Mouse (Mus musculus): ENCODE data around the gene Bax. TPM values are rescaled to one million over a fixed set of nuclear protein-coding genes. Genes with fewer than 3 reads are reported as not detected.
A peak's percentile ranks its signal among the peaks of the same experiment; 100 is the strongest.

Bax gene
- total RNA-seq (2014; fragmentation: Nextera tagmentation) (68.8 and 93.1 TPM in 2 replicates), total RNA-seq (2017) (87.2 and 97.2 TPM in 2 replicates), polyA plus RNA-seq (2012) (287 and 342 TPM in 2 replicates)

DNA sequence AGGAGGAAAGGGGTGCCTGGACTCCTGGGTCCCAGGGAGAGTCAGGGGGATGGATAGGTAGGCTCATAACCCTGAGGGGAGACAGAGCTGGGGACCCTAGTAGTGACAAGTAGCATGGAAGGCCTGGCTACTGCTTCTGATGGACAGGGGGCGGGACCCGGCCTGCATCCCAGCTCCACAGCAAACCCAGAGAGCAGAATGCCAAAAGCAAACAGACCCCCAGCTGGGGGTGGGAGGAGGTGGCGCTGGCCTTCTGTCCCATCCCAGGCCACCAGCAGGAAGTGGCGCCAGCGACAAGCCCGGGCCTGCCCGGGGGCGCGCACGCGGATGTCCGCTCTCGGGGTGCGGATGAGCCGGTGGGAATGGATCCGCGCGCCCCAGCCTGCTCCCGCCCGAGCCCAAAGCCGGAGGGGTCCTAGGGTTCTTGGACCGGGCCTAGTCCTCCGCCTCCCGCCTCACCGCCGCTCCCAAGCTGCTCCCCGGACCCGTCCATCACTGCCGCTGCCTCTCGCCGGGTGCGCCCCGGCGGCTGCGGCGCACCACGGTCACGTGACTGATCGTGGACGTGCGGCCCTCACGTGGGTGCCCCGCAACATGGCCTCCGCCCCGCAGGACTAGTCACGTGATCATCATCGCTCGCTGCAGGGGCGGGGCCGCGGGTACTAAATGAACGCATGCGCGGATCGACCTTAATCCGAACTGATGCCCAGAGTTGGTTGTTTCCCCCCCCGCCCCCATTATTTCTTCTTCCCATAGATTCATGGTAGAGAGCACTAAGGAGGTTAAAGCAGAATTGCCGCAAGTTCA lies at the start of gene Bax:
Gene Bax (minus strand): TSS at position 616 of the 807 bp plus-strand sequence.
- H3K4me1 ChIP-seq (ENCODE audit: insufficient read depth, low read depth, low read length): peaks cover 54% of the 10 kb centered on the region
- ATAC-seq (ENCODE audit: extremely low read depth, insufficient number of reproducible peaks, low FRiP score, poor library complexity, severe bottlenecking): peak; percentile 36; the same call in 1 of the 2 replicates
- TF ChIP-seq POLR2AphosphoS5 (IDR thresholded peaks at IDR 0.05; ENCODE audit: insufficient replicate concordance, low read depth, low read length): no peak
- no peak for TF ChIP-seq TAL1 (conservative IDR thresholded peaks at IDR 0.05; ENCODE audit: low read depth, low read length)
- TF ChIP-seq CTCF (IDR thresholded peaks at IDR 0.05; ENCODE audit: low read depth, low read length): no peak
- no peak for TF ChIP-seq GATA1 (IDR thresholded peaks at IDR 0.05; ENCODE audit: borderline replicate concordance, low read length)
- peaks cover 43% of the 10 kb centered on the region for H3K36me3 ChIP-seq (replicated peaks)
- no peaks in the 10 kb centered on the region for H3K9me3 ChIP-seq (replicated peaks)
- peak within 1 kb of the TSS; percentile 94 for H3K4me3 ChIP-seq (ENCODE audit: low read depth, low read length)
- peak; percentile 83 for DNase-seq (ENCODE audit: low spot score)
- peaks cover 2% of the 10 kb centered on the region; the same call in 1 of the 2 replicates for H3K27me3 ChIP-seq (ENCODE audit: insufficient read depth, low read length)

- Histone ChIP-seq H3K27me3 (ENCODE audit: insufficient read depth, low read length) (no peaks in the 10 kb centered on the region), H3K4me3 (ENCODE audit: low read depth, low read length) (no peak overlapping the region), H3K36me3 (replicated peaks) (peaks cover 2% of the 10 kb centered on the region), H3K4me1 (ENCODE audit: insufficient read depth, low read depth, low read length) (peaks cover 35% of the 10 kb centered on the region), H3K9me3 (replicated peaks) (no peaks in the 10 kb centered on the region)
- DNase-seq (ENCODE audit: low spot score): no peak
- no peak for TF ChIP-seq CTCF (IDR thresholded peaks at IDR 0.05; ENCODE audit: low read depth, low read length)
- TF ChIP-seq GATA2 (IDR thresholded peaks at IDR 0.05; ENCODE audit: borderline replicate concordance, low read depth, low read length): no peak
- TF ChIP-seq POLR2AphosphoS5 (IDR thresholded peaks at IDR 0.05; ENCODE audit: insufficient replicate concordance, low read depth, low read length): no peak
- TF ChIP-seq TAL1 (conservative IDR thresholded peaks at IDR 0.05; ENCODE audit: low read depth, low read length): no peak
- no peak for TF ChIP-seq GATA1 (IDR thresholded peaks at IDR 0.05; ENCODE audit: borderline replicate concordance, low read length)
- ATAC-seq (ENCODE audit: extremely low read depth, insufficient number of reproducible peaks, low FRiP score, poor library complexity, severe bottlenecking): no peak
Observed at GRCm38 (mm10) chr7:45515436-45515835, 48.7 kb upstream of the Bax start.

DNA sequence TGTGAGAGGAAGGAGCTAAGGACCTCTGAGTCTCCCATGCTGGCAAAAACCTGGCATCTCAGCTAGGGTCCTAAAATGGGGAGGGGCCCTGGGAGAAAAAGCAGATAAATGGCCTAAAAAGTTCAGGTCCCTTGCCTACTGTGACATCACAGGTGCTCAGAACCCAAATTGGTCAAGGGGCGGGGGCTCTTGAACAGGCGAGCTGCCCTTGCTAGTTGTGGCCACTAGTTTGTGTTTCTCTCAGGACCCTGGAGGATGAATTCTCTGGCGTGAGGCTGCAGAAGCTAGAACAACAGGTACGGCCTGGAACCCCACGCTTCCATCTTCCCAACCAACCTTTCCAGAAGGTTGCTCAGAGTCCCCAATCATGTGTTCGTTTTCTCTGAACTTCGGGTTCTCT lies 47.7 kb upstream of the Bax start:
- ATAC-seq (ENCODE audit: extremely low read depth, insufficient number of reproducible peaks, low FRiP score, poor library complexity, severe bottlenecking): no peak
- TF ChIP-seq GATA1 (IDR thresholded peaks at IDR 0.05; ENCODE audit: borderline replicate concordance, low read length) (no peak), TAL1 (conservative IDR thresholded peaks at IDR 0.05; ENCODE audit: low read depth, low read length) (no peak), GATA2 (IDR thresholded peaks at IDR 0.05; ENCODE audit: borderline replicate concordance, low read depth, low read length) (no peak), POLR2AphosphoS5 (IDR thresholded peaks at IDR 0.05; ENCODE audit: insufficient replicate concordance, low read depth, low read length) (no peak), CTCF (IDR thresholded peaks at IDR 0.05; ENCODE audit: low read depth, low read length) (no peak)
- Histone ChIP-seq H3K36me3 (replicated peaks) (peaks cover 2% of the 10 kb centered on the region), H3K9me3 (replicated peaks) (no peaks in the 10 kb centered on the region), H3K4me3 (ENCODE audit: low read depth, low read length) (no peak overlapping the region), H3K4me1 (ENCODE audit: insufficient read depth, low read depth, low read length) (peaks cover 35% of the 10 kb centered on the region), H3K27me3 (ENCODE audit: insufficient read depth, low read length) (no peaks in the 10 kb centered on the region)
- DNase-seq (ENCODE audit: low spot score): no peak

- H3K27me3 ChIP-seq (ENCODE audit: insufficient read depth, low read length): no peaks in the 10 kb centered on the region
- H3K9me3 ChIP-seq (replicated peaks): no peaks in the 10 kb centered on the region
- peak within 1 kb of the TSS; percentile 85 for H3K4me3 ChIP-seq (ENCODE audit: low read depth, low read length)
- peaks cover 44% of the 10 kb centered on the region for H3K4me1 ChIP-seq (ENCODE audit: insufficient read depth, low read depth, low read length)
- TF ChIP-seq GATA2 (IDR thresholded peaks at IDR 0.05; ENCODE audit: borderline replicate concordance, low read depth, low read length) (no peak), CTCF (IDR thresholded peaks at IDR 0.05; ENCODE audit: low read depth, low read length) (no peak), TAL1 (conservative IDR thresholded peaks at IDR 0.05; ENCODE audit: low read depth, low read length) (no peak), POLR2AphosphoS5 (IDR thresholded peaks at IDR 0.05; ENCODE audit: insufficient replicate concordance, low read depth, low read length) (no peak), GATA1 (IDR thresholded peaks at IDR 0.05; ENCODE audit: borderline replicate concordance, low read length) (no peak)
- H3K36me3 ChIP-seq (replicated peaks): peaks cover 31% of the 10 kb centered on the region
- peak; percentile 74 for DNase-seq (ENCODE audit: low spot score)
- peak; percentile 85 for ATAC-seq (ENCODE audit: extremely low read depth, insufficient number of reproducible peaks, low FRiP score, poor library complexity, severe bottlenecking)
Observed at GRCm38 (mm10) chr7:45509912-45510787, 43.5 kb upstream of the Bax start, which contains the start of gene Nucb1. Gene Nucb1, minus strand, starts transcription at chr7:45510406.

- Histone ChIP-seq H3K4me3 (ENCODE audit: low read depth, low read length) (peak overlapping the region; percentile 85), H3K36me3 (replicated peaks) (peaks cover 39% of the 10 kb centered on the region), H3K27me3 (ENCODE audit: insufficient read depth, low read length) (no peaks in the 10 kb centered on the region), H3K9me3 (replicated peaks) (no peaks in the 10 kb centered on the region), H3K4me1 (ENCODE audit: insufficient read depth, low read depth, low read length) (peaks cover 43% of the 10 kb centered on the region)
- TF ChIP-seq POLR2AphosphoS5 (IDR thresholded peaks at IDR 0.05; ENCODE audit: insufficient replicate concordance, low read depth, low read length) (no peak), GATA2 (IDR thresholded peaks at IDR 0.05; ENCODE audit: borderline replicate concordance, low read depth, low read length) (no peak), CTCF (IDR thresholded peaks at IDR 0.05; ENCODE audit: low read depth, low read length) (no peak), TAL1 (conservative IDR thresholded peaks at IDR 0.05; ENCODE audit: low read depth, low read length) (no peak), GATA1 (IDR thresholded peaks at IDR 0.05; ENCODE audit: borderline replicate concordance, low read length) (no peak)
- DNase-seq (ENCODE audit: low spot score) (no peak), ATAC-seq (ENCODE audit: extremely low read depth, insufficient number of reproducible peaks, low FRiP score, poor library complexity, severe bottlenecking) (no peak)
Observed at GRCm38 (mm10) chr7:45509181-45509882, 42.6 kb upstream of the Bax start.
